Mouse (Mus musculus) heart, embryonic 14.5 days (tissue): ENCODE data around the gene Paqr9. TPM values are rescaled to one million over a fixed set of nuclear protein-coding genes. Genes with fewer than 3 reads are reported as not detected.

ENCODE experiments used
- ATAC-seq: fragments of 200-750 bp; cut with Nextera tagmentation; 2 replicates; pipeline ENCODE4 v1.8.0; 2017; ENCODE audit warnings: low read depth, moderate TSS enrichment; ENCODE audit not compliant: insufficient number of reproducible peaks, insufficient read depth, low FRiP score
- H3K27ac ChIP-seq, 2 experiments: fragments of 200-500 bp in 1 of 2; fragments of 300-500 bp in 1 of 2; sonication (generic) in 1 of 2; replicated peaks in 1 of 2; 2 replicates each; pipeline ENCODE4 v1.5.1; 2012 to 2014; ENCODE audit warnings: low read depth in 2 of 2, low read length in 2 of 2, control low read depth in 1 of 2, mild to moderate bottlenecking in 1 of 2, mixed read lengths in 1 of 2; ENCODE audit not compliant: control insufficient read depth in 1 of 2, insufficient read depth in 1 of 2
- H3K27me3 ChIP-seq: fragments of 300-500 bp; sonication (generic); 2 replicates; pipeline ENCODE4 v1.6.1; 2014; ENCODE audit warnings: mild to moderate bottlenecking, low read length, control low read depth; ENCODE audit not compliant: control insufficient read depth, insufficient read depth
- H3K36me3 ChIP-seq: fragments of 300-500 bp; sonication (generic); 2 replicates; pipeline ENCODE4 v1.6.1; 2014; ENCODE audit warnings: mild to moderate bottlenecking, control low read depth, low read length, mixed read lengths; ENCODE audit not compliant: control insufficient read depth, insufficient read depth
- H3K4me1 ChIP-seq, 2 experiments: fragments of 200-500 bp in 1 of 2; fragments of 300-500 bp in 1 of 2; sonication (generic) in 1 of 2; 2 replicates each; pipeline ENCODE4 v1.6.1; 2012 to 2014; ENCODE audit warnings: low read length in 2 of 2, control low read depth in 1 of 2, mixed read lengths in 1 of 2; ENCODE audit not compliant: control insufficient read depth in 2 of 2, insufficient read depth in 2 of 2
- H3K4me2 ChIP-seq: fragments of 300-500 bp; sonication (generic); 2 replicates; pipeline ENCODE4 v1.6.1; 2014; ENCODE audit warnings: mild to moderate bottlenecking, low read length
- H3K4me3 ChIP-seq, 2 experiments: fragments of 200-500 bp in 1 of 2; fragments of 300-500 bp in 1 of 2; sonication (generic) in 1 of 2; 2 replicates each; pipeline ENCODE4 v1.5.1; 2012 to 2014; ENCODE audit warnings: low read length in 2 of 2, mild to moderate bottlenecking in 2 of 2, control low read depth in 1 of 2, low read depth in 1 of 2, moderate library complexity in 1 of 2; ENCODE audit not compliant: control insufficient read depth in 1 of 2, insufficient read depth in 1 of 2
- H3K9ac ChIP-seq: fragments of 300-500 bp; sonication (generic); 2 replicates; pipeline ENCODE4 v1.6.1; 2014; ENCODE audit warnings: mild to moderate bottlenecking, low read length
- H3K9me3 ChIP-seq: fragments of 300-500 bp; sonication (generic); 2 replicates; pipeline ENCODE4 v1.6.1; 2016; ENCODE audit warnings: low read length, control low read depth; ENCODE audit not compliant: control insufficient read depth
- WGBS: fragments of 180-500 bp; shearing (Covaris S2); extraction: QIAGEN DNeasy Blood & Tissue Kit; methylation state at CpG from one replicate; pipeline ENCODE4 v1.1.7; 2014; 5-methylcytosine and 5-hydroxymethylcytosine counted together
- polyA plus RNA-seq: library from polyadenylated mRNA; unstranded; fragments of >200 nt; fragmentation: Nextera tagmentation; extraction: Ambion mirVana; gene quantifications from 2 replicates; pipeline ENCODE4 v1.2.1, GENCODE M21; 2014

Paqr9 gene
- polyA plus RNA-seq, 1 experiment from 2014 or later = 0.91 TPM

- no peak overlapping the region for H3K4me2 ChIP-seq
- H3K27me3 ChIP-seq = no peaks in the 10 kb centered on the region
- WGBS = 72% methylated on average over 14 of the region's 14 CpGs
- H3K9ac ChIP-seq = no peak overlapping the region
- H3K4me3 ChIP-seq = no peak overlapping the region
- H3K36me3 ChIP-seq = no peaks in the 10 kb centered on the region
- no peaks in the 10 kb centered on the region for H3K9me3 ChIP-seq
- H3K27ac ChIP-seq = no peak overlapping the region
- ATAC-seq = no peak
- no peaks in the 10 kb centered on the region for H3K4me1 ChIP-seq
Measured at GRCm38 (mm10) chr9:95614861-95615615, 55.6 kb downstream of the Paqr9 start.

- no peaks in the 10 kb centered on the region for H3K36me3 ChIP-seq
- no peak for ATAC-seq
- H3K27me3 ChIP-seq = no peaks in the 10 kb centered on the region
- no peaks in the 10 kb centered on the region for H3K4me1 ChIP-seq
- H3K27ac ChIP-seq = no peak overlapping the region
- no peak overlapping the region for H3K4me3 ChIP-seq
- H3K9ac ChIP-seq = no peak overlapping the region
- H3K4me2 ChIP-seq = no peak overlapping the region
- 65% methylated on average over 3 of the region's 3 CpGs for WGBS
- H3K9me3 ChIP-seq = no peaks in the 10 kb centered on the region
Measured at GRCm38 (mm10) chr9:95615961-95616360, 56.5 kb downstream of the Paqr9 start.

Other genes starting within 250 kb of the Paqr9 start
- 1.9 and 2.4 TPM in 2 replicates for gene Chst2, start 152.9 kb upstream of the Paqr9 start, polyA plus RNA-seq
- gene U2surp, start 47.7 kb upstream of the Paqr9 start, polyA plus RNA-seq = 76.3 and 77.6 TPM in 2 replicates
- gene Pcolce2, start 77.9 kb downstream of the Paqr9 start, polyA plus RNA-seq = 0.13 and 0.22 TPM in 2 replicates
- gene Trpc1, start 190.7 kb downstream of the Paqr9 start, polyA plus RNA-seq = 2.9 and 3.7 TPM in 2 replicates